Mouse (Mus musculus): ENCODE data around the gene Ing4. TPM values are rescaled to one million over a fixed set of nuclear protein-coding genes. Genes with fewer than 3 reads are reported as not detected.
"Not testable (repeated sequence)": the region's sequence is repeated elsewhere in the genome, so short reads cannot be mapped to it uniquely, and the experiment has no call there.

The Ing4 gene
- total RNA-seq (2021), result 10 to 100 TPM; 29.6 TPM
- long read RNA-seq, experiment 1, transcript Ing4-201 (8 exons, 1,629 nt), result major isoform, 22 of 38 reads
- long read RNA-seq, experiment 1, partial matches to known transcripts, result 1 of 38 reads
- long read RNA-seq, experiment 1, other reads (novel, unspliced or antisense), result 15 of 38 reads
- long read RNA-seq, experiment 2, transcript Ing4-201 (8 exons, 1,629 nt), result major isoform, 17 of 38 reads
- long read RNA-seq, experiment 2, partial matches to known transcripts, result 2 of 38 reads
- long read RNA-seq, experiment 2, other reads (novel, unspliced or antisense), result 18 of 38 reads

GRCm38 (mm10) chr6:125039533-125040153 is at the start of gene Ing4:
Ing4 (plus strand) TSS chr6:125039760.
- intact Hi-C loops (cut with DNase I; ENCODE audit: low total_unique reads), result no loop called here
- peak; percentile 89 for DNase-seq

GRCm38 (mm10) chr6:124992241-124992640 is 47.3 kb upstream of the Ing4 start:
- intact Hi-C loops (cut with DNase I; ENCODE audit: low total_unique reads), result no loop called here
- DNase-seq, result no peak

GRCm38 (mm10) chr6:124993365-124993764 is 46.2 kb upstream of the Ing4 start:
- no peak for DNase-seq
- intact Hi-C loops (cut with DNase I; ENCODE audit: low total_unique reads), result no loop called here

- peak; percentile 33 for DNase-seq
- intact Hi-C loops (cut with DNase I; ENCODE audit: low total_unique reads), result no loop called here
Measured at GRCm38 (mm10) chr6:124993876-124994275, 45.7 kb upstream of the Ing4 start.

- intact Hi-C loops (cut with DNase I; ENCODE audit: low total_unique reads), result no loop called here
- no peak for DNase-seq
Measured at GRCm38 (mm10) chr6:124995246-124995645, 44.3 kb upstream of the Ing4 start.

- DNase-seq, result no peak
- intact Hi-C loops (cut with DNase I; ENCODE audit: low total_unique reads), result no loop called here
Measured at GRCm38 (mm10) chr6:124995831-124996403, 43.6 kb upstream of the Ing4 start.

GRCm38 (mm10) chr6:124996551-124997501 is 42.7 kb upstream of the Ing4 start, which contains the start of gene Pianp:
Pianp (plus strand) TSS chr6:124996694.
- intact Hi-C loops (cut with DNase I; ENCODE audit: low total_unique reads), result no loop called here
- peak; percentile 79 for DNase-seq

GRCm38 (mm10) chr6:124998066-124998465 is 41.5 kb upstream of the Ing4 start:
- intact Hi-C loops (cut with DNase I; ENCODE audit: low total_unique reads), result no loop called here
- no peak for DNase-seq

- no peak for DNase-seq
- intact Hi-C loops (cut with DNase I; ENCODE audit: low total_unique reads), result no loop called here
Measured at GRCm38 (mm10) chr6:124999091-124999490, 40.5 kb upstream of the Ing4 start.

- intact Hi-C loops (cut with DNase I; ENCODE audit: low total_unique reads), result no loop called here
- DNase-seq, result no peak
Measured at GRCm38 (mm10) chr6:124999546-124999945, 40.0 kb upstream of the Ing4 start.

GRCm38 (mm10) chr6:125003706-125004105 is 35.9 kb upstream of the Ing4 start:
- no peak for DNase-seq
- intact Hi-C loops (cut with DNase I; ENCODE audit: low total_unique reads), result no loop called here

GRCm38 (mm10) chr6:125005086-125005485 is 34.5 kb upstream of the Ing4 start:
- DNase-seq, result no peak
- intact Hi-C loops (cut with DNase I; ENCODE audit: low total_unique reads), result no loop called here

GRCm38 (mm10) chr6:125008060-125008459 is 31.5 kb upstream of the Ing4 start:
- intact Hi-C loops (cut with DNase I; ENCODE audit: low total_unique reads), result no loop called here
- DNase-seq, result no peak

- intact Hi-C loops (cut with DNase I; ENCODE audit: low total_unique reads), result no loop called here
- DNase-seq, result peak; percentile 97
Measured at GRCm38 (mm10) chr6:125008586-125009128, 30.9 kb upstream of the Ing4 start.

- intact Hi-C loops (cut with DNase I; ENCODE audit: low total_unique reads), result no loop called here
- DNase-seq, result no peak
Measured at GRCm38 (mm10) chr6:125009129-125009180, 30.6 kb upstream of the Ing4 start, which contains the start of gene Zfp384. Zfp384 (plus strand) TSS chr6:125009145.

GRCm38 (mm10) chr6:125009181-125010073 is 30.1 kb upstream of the Ing4 start:
- intact Hi-C loops (cut with DNase I; ENCODE audit: low total_unique reads), result no loop called here
- DNase-seq, result peak; percentile 90

- intact Hi-C loops (cut with DNase I; ENCODE audit: low total_unique reads), result no loop called here
- no peak for DNase-seq
Measured at GRCm38 (mm10) chr6:125017682-125018081, 21.9 kb upstream of the Ing4 start.

- intact Hi-C loops (cut with DNase I; ENCODE audit: low total_unique reads), result not testable (repeated sequence)
- peak; percentile 62 for DNase-seq
Measured at GRCm38 (mm10) chr6:125030532-125030931, 9.0 kb upstream of the Ing4 start.

GRCm38 (mm10) chr6:125031604-125032003 is 8.0 kb upstream of the Ing4 start:
- DNase-seq, result no peak
- intact Hi-C loops (cut with DNase I; ENCODE audit: low total_unique reads), result no loop called here
